Mouse (Mus musculus): ENCODE results near the gene Kcnn1. TPM values are rescaled to one million over a fixed set of nuclear protein-coding genes. Genes with fewer than 3 reads are reported as not detected.

The Kcnn1 gene
- polyA plus RNA-seq, 1 experiment from 2014 or later: 26.9 TPM

DNA sequence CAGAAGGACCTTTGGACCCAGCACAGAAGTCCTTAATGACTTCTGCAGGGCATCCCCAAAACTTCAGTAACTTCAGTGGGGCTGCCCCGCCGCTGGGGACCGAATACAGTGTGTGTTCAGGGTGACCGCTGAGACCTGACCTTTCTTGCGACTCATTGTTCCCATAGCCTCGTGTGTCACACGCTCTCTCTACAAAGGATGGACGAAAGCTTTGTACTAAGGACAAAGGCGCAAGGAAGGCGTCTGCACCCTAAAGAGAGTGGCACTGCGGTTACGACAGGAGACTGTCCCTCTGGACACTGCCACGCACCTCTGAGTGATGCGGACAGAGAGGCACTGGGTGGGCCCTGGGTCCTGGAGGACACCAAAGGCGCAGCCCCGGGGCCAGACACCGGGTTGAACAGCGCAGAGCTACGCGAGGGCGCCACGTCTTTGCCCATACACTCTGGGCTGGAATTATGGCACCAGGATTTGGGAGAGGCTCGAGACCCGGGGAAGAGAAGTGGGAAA is 1.7 kb upstream of the Kcnn1 start:
- H3K27ac ChIP-seq: peak overlapping the region; percentile 94
- ATAC-seq: peak; percentile 19
- H3K27me3 ChIP-seq: no peaks in the 10 kb centered on the region
- peak overlapping the region; percentile 95 for H3K4me2 ChIP-seq (replicated peaks)
- H3K9me3 ChIP-seq: no peaks in the 10 kb centered on the region
- H3K4me1 ChIP-seq (replicated peaks): peaks cover 73% of the 10 kb centered on the region
- peaks cover 10% of the 10 kb centered on the region for H3K36me3 ChIP-seq
- under 1% methylated on average over 24 of the region's 24 CpGs for WGBS
- peak overlapping the region; percentile 93 for H3K9ac ChIP-seq (replicated peaks)
- H3K4me3 ChIP-seq (replicated peaks): peak overlapping the region; percentile 67

DNA sequence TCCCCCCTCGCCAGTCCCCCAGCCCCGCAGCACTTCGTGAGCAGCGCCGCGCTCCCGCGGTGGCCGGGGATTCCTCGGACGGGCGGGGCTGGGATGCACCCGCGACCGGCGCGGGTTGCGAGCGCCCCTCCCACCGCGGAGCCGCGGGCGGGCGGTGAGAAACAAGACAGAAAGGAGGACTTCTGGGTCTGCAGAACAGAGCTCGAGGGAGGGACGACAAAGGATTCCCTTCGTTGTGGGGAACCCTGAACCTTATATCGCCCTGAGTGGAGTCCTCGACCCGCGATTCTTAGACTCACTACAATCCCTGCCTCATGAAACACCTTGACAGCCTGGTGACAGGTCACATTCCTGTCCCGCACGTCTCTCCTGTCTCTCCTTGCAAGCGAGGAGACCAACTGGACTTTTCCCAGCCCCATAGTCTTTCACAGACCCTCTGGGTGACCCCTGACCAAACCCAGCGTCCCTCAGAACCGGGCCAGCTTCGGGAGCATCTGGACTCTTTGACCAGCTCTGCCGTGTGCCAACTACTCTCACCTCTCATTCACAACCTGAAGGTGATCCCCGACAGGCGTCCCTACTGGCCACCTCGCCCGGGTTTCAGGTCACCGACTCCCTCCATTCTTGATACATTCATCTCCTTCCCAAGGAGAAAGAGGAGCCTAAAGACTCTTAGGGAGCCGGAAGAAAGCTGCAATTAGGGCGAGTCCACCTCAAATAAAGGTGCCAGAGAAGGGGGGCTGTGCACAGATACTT is 1.1 kb upstream of the Kcnn1 start:
- peak overlapping the region; percentile 94 for H3K27ac ChIP-seq
- H3K9ac ChIP-seq (replicated peaks): peak overlapping the region; percentile 93
- WGBS: 1% methylated on average over 46 of the region's 46 CpGs
- H3K4me2 ChIP-seq (replicated peaks): peak overlapping the region; percentile 95
- H3K27me3 ChIP-seq: no peaks in the 10 kb centered on the region
- H3K9me3 ChIP-seq: no peaks in the 10 kb centered on the region
- no peak for ATAC-seq
- H3K4me3 ChIP-seq (replicated peaks): peak overlapping the region; percentile 67
- H3K36me3 ChIP-seq: peaks cover 10% of the 10 kb centered on the region
- peaks cover 72% of the 10 kb centered on the region for H3K4me1 ChIP-seq (replicated peaks)

DNA sequence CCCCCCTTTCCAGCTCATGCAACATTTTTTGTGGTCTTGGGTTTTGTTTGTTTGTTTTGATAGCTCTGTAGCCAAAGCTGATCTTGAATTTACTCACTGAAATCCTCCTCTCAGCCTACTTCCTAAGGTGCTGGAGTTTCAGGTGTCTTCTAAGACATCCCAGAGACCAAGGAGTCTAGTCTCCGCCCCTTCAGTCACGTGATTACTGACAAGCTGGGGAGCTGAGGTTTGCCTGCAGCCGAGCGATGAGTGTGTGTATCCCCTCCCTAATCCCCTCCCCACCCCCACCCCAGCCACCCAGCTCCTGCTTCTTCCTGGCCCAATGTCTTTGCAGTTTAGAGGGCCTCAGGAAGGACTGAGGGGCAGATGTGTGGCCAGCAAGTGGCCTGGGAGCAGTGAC is 5.5 kb downstream of the Kcnn1 start:
- ATAC-seq: 0 out of 2 replicates have a peak, but pooled peaks have one; percentile 10
- Histone ChIP-seq H3K4me1 (replicated peaks) (peaks cover 59% of the 10 kb centered on the region), H3K36me3 (peaks cover 14% of the 10 kb centered on the region), H3K27ac (peak overlapping the region; percentile 52; the same call in 1 of the 2 replicates), H3K9me3 (no peaks in the 10 kb centered on the region), H3K4me2 (replicated peaks) (peak overlapping the region; percentile 84), H3K9ac (replicated peaks) (0 out of 2 replicates have a peak overlapping the region, but pooled peaks have one; percentile 17), H3K4me3 (replicated peaks) (no peak overlapping the region), H3K27me3 (0 out of 2 replicates have a peak, but pooled peaks cover 3% of the 10 kb centered on the region)
- 0% methylated on average over 4 of the region's 4 CpGs for WGBS

DNA sequence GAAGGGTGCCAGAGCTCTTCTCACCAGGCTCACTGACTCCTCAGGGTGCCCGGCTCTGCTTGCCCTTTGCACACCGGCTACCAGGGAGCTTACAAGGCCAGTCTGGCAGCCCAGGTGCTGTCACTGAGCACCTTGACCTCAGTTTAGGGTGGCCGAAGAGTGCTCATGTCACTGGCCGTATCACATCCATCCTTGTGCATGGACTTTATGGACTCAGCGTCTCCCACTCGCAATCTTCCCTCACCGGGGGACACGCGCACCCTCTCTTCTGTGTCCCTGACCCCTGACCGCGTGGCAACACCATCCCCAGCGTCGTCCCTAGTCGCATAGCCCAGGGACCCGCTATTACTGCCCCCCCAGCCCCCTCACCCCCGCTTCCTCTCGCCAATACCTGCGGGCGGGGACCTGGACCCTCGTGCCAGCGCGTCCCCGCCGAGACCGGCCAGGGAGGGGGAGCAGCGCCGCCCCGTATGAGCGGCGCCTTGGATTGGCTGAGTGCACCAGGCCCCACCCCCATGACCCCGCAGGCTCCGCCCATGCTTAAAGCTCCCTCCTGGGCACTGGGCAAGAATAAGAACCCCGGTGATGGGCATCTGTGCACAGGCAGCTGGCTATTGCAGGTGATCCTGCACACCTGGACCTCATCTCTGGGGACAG is 6.4 kb downstream of the Kcnn1 start:
- Histone ChIP-seq H3K4me3 (replicated peaks) (peak overlapping the region; percentile 50), H3K27ac (peak overlapping the region; percentile 14; the same call in 1 of the 2 replicates), H3K9ac (replicated peaks) (peak overlapping the region; percentile 70), H3K36me3 (peaks cover 19% of the 10 kb centered on the region), H3K4me2 (replicated peaks) (peak overlapping the region; percentile 84), H3K27me3 (0 out of 2 replicates have a peak, but pooled peaks cover 3% of the 10 kb centered on the region), H3K4me1 (replicated peaks) (peaks cover 50% of the 10 kb centered on the region), H3K9me3 (no peaks in the 10 kb centered on the region)
- WGBS: 7% methylated on average over 33 of the region's 33 CpGs
- peak; percentile 75 for ATAC-seq

DNA sequence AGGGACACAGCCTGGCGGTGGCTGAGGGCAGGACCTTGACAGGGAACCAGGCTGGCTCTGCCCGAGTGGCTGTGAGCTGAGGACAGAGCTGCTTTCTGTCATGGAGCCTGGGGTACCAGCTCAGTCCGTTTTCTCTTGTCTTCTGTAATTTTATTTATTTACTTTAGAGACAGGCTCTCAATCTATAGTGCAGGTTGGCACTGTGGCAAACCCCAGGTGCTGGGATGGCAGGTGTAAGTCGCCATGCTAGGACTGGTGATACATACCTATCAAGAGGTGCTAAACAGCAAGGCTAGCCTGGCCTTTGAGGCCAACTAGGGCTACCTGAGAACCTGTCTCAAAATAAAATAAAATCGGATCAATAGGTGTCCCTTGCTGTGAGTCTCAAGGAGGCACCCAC is 7.0 kb downstream of the Kcnn1 start:
- ATAC-seq: 0 out of 2 replicates have a peak, but pooled peaks have one; percentile 1
- no peak overlapping the region for H3K9ac ChIP-seq (replicated peaks)
- peak overlapping the region; percentile 84 for H3K4me2 ChIP-seq (replicated peaks)
- peaks cover 23% of the 10 kb centered on the region for H3K36me3 ChIP-seq
- H3K27ac ChIP-seq: no peak overlapping the region
- H3K27me3 ChIP-seq: 0 out of 2 replicates have a peak, but pooled peaks cover 3% of the 10 kb centered on the region
- peaks cover 45% of the 10 kb centered on the region for H3K4me1 ChIP-seq (replicated peaks)
- 63% methylated on average over 5 of the region's 5 CpGs for WGBS
- no peaks in the 10 kb centered on the region for H3K9me3 ChIP-seq
- H3K4me3 ChIP-seq (replicated peaks): peak overlapping the region; percentile 50; the same call in 1 of the 2 replicates

DNA sequence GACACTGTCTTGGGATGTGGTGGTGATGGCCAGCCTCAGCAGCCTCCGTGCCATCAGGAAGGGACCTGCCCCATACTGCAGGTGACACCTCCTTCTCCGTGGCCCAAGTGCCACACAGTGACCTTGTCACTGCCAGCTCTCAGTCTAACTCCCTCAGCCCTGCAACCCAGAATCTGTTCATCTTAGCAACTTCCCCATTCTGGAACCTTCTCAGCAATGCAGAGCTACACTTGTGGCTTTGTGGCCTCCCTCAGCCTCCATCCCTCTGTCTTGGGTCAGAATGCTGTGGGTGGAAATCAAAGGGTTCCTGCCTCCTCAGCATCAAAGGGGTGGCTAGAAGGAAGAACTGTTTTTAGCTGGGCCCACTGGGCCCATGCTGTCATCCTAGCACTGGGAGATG is 9.2 kb downstream of the Kcnn1 start:
- Histone ChIP-seq H3K4me3 (replicated peaks) (no peak overlapping the region), H3K36me3 (peaks cover 33% of the 10 kb centered on the region), H3K27me3 (0 out of 2 replicates have a peak, but pooled peaks cover 3% of the 10 kb centered on the region), H3K9me3 (no peaks in the 10 kb centered on the region), H3K27ac (no peak overlapping the region), H3K9ac (replicated peaks) (no peak overlapping the region), H3K4me2 (replicated peaks) (no peak overlapping the region), H3K4me1 (replicated peaks) (peaks cover 37% of the 10 kb centered on the region)
- ATAC-seq: no peak
- WGBS: 89% methylated on average over 2 of the region's 2 CpGs

DNA sequence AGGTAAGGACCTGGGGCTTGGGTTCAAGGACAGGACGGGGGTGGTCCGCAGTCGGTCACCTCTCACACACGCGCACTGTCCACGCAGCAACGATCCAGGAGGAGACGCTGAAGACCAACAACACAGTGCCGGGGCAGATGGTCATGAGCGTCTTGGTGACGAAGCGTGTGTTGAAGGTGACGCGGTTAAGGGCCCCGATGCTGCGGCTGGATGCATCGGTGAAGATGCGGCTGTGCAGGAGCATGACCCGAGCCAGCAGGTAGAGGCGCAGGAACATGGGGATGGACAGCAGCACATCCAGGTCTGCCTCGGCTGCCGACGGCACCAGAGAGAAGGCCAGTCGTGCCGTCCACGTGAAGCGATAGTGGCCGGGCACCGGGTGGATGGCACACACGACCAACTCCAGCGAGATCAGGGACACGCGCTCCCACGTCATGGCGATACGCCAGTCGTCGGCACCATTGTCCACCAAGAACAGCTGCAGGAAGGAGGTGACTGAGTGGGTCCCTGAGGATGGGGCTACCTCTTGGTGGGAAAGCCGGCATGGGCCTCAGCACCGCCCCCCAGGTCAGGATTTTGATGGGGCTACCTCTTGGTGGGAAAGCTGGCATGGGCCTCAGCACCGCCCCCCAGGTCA is 10.3 kb downstream of the Kcnn1 start:
- H3K27me3 ChIP-seq: 0 out of 2 replicates have a peak, but pooled peaks cover 3% of the 10 kb centered on the region
- H3K9me3 ChIP-seq: no peaks in the 10 kb centered on the region
- no peak overlapping the region for H3K27ac ChIP-seq
- H3K9ac ChIP-seq (replicated peaks): no peak overlapping the region; the same call in 1 of the 2 replicates
- no peak overlapping the region for H3K4me3 ChIP-seq (replicated peaks)
- no peak overlapping the region for H3K4me2 ChIP-seq (replicated peaks)
- ATAC-seq: no peak
- H3K36me3 ChIP-seq: peaks cover 42% of the 10 kb centered on the region
- 91% methylated on average over 41 of the region's 41 CpGs for WGBS
- peaks cover 25% of the 10 kb centered on the region for H3K4me1 ChIP-seq (replicated peaks)

DNA sequence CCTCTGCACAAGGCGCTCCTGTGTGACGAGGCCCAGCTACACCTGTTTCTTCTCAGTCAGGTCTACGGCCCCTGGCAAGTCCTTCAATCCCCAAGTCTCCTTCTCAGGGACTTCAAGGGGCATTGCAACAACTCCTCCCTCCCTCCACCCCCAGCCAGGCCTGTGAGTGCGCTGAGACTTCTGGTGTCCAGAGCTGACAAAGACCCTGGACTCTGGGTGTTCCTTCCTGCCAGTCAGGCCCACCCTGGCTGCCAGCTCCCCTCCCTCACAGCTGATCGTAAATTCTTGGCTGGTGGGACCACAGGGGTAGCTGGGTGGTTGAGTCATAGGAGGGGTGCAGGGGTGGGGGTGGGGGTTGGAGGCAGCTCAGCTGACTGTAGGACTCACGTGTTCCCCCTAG is 11.2 kb downstream of the Kcnn1 start:
- no peak for ATAC-seq
- no peaks in the 10 kb centered on the region for H3K9me3 ChIP-seq
- no peak overlapping the region for H3K9ac ChIP-seq (replicated peaks)
- WGBS: 62% methylated on average over 6 of the region's 6 CpGs
- no peak overlapping the region for H3K27ac ChIP-seq
- peaks cover 42% of the 10 kb centered on the region for H3K36me3 ChIP-seq
- H3K4me1 ChIP-seq (replicated peaks): peaks cover 17% of the 10 kb centered on the region
- no peak overlapping the region for H3K4me3 ChIP-seq (replicated peaks)
- H3K4me2 ChIP-seq (replicated peaks): no peak overlapping the region
- 0 out of 2 replicates have a peak, but pooled peaks cover 3% of the 10 kb centered on the region for H3K27me3 ChIP-seq

DNA sequence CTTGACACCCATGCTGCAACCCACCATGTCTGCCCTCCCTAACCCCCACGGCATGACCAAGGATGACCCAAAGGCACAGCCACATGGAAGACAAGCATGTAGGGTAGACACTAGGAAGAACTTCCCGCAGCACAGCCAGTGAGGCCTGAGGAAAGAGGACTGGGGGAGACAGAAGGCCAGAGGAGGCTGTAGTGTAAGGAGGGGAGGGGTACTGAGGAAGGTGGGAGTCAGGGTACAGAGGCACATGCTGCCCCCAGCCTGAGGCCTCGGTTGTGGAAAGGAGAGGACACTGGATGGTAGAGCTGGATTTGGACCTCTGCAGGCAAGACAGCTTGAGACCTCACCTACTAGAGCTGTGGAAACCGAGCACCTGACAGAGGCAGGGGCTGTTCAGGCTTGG is 12.1 kb downstream of the Kcnn1 start:
- H3K4me1 ChIP-seq (replicated peaks): peaks cover 8% of the 10 kb centered on the region
- no peak overlapping the region for H3K4me3 ChIP-seq (replicated peaks)
- H3K9ac ChIP-seq (replicated peaks): no peak overlapping the region
- peaks cover 42% of the 10 kb centered on the region for H3K36me3 ChIP-seq
- 0 out of 2 replicates have a peak, but pooled peaks cover 3% of the 10 kb centered on the region for H3K27me3 ChIP-seq
- no peak overlapping the region for H3K27ac ChIP-seq
- H3K4me2 ChIP-seq (replicated peaks): no peak overlapping the region
- no peaks in the 10 kb centered on the region for H3K9me3 ChIP-seq
- no peak for ATAC-seq
- WGBS: 88% methylated on average over 4 of the region's 4 CpGs

DNA sequence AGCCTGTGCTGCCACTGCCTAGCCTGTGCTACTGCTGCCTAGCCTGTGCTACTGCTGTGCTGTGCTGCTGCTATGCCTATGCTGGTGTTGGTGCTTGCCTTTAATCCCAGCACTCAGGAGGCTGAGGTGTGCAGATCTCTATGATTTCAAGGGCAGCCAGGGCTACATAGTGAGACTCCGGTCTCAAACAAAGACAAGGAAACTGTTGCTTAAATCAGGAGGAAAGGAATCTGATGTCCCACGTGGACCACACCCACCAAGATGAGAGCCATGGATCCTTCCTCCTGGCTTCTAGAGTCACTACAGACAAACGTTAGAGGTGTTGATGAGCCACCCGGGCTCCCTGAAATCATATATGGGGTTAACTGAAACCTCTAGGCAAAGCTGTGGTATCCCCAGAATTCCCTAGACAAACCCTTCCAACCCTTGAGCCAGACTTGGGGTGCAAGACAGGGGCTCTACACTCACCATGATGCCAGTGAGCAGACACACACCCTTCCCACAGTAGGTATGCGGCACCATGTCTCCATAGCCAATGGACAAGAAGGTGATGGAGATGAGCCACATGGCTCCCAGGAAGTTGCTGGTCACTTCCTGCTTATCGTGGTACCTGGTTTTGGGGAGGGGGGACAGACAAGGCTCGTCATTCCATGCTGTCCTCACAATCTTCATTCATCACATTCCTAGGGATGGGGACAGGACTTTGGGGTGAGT is 12.8 kb downstream of the Kcnn1 start:
- Histone ChIP-seq H3K9ac (replicated peaks) (no peak overlapping the region), H3K27ac (no peak overlapping the region), H3K4me2 (replicated peaks) (no peak overlapping the region), H3K4me1 (replicated peaks) (peaks cover 4% of the 10 kb centered on the region), H3K27me3 (no peaks in the 10 kb centered on the region), H3K4me3 (replicated peaks) (no peak overlapping the region), H3K36me3 (peaks cover 42% of the 10 kb centered on the region), H3K9me3 (no peaks in the 10 kb centered on the region)
- 76% methylated on average over 7 of the region's 7 CpGs for WGBS
- ATAC-seq: no peak

DNA sequence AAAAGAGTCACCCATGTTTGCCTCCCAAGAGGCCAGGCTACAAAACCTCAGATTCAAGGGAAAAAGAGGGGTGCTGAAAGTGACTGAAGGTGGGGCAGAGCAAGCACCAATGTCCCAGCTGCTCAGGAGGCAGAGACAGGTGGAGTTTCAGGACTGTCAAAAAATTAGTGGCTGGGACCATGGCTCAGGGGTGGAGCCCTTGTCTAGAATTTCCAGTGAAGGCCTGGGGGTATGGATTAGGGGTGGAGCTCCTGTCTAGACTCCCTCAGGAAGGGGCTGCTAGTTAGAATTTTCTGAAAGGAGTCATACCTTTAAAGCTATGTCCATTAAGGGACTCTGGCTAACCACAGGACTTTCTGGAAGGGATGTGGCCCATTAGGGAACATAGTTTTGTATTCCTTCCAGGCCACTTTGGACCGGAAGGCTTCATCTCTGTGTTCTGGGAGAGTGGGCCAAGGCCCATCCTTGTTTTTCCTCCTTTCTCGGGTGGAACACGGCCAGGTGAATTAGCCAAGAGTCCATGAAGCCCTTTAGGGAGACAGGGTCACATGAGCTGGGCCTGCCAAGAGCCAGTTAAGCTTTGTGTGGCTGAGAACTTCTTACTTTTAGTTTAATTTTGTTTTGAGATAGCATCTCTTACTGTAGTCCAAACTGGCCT is 13.6 kb downstream of the Kcnn1 start:
- no peaks in the 10 kb centered on the region for H3K27me3 ChIP-seq
- no peak for ATAC-seq
- peaks cover 4% of the 10 kb centered on the region; the same call in 1 of the 2 replicates for H3K4me1 ChIP-seq (replicated peaks)
- H3K36me3 ChIP-seq: peaks cover 37% of the 10 kb centered on the region
- H3K4me3 ChIP-seq (replicated peaks): no peak overlapping the region
- H3K9me3 ChIP-seq: no peaks in the 10 kb centered on the region
- no peak overlapping the region for H3K9ac ChIP-seq (replicated peaks)
- WGBS: 89% methylated on average over 3 of the region's 3 CpGs
- no peak overlapping the region for H3K4me2 ChIP-seq (replicated peaks)
- no peak overlapping the region for H3K27ac ChIP-seq
